ENCODE assay signal across 19 mouse cellular contexts in the genomic region with DNA sequence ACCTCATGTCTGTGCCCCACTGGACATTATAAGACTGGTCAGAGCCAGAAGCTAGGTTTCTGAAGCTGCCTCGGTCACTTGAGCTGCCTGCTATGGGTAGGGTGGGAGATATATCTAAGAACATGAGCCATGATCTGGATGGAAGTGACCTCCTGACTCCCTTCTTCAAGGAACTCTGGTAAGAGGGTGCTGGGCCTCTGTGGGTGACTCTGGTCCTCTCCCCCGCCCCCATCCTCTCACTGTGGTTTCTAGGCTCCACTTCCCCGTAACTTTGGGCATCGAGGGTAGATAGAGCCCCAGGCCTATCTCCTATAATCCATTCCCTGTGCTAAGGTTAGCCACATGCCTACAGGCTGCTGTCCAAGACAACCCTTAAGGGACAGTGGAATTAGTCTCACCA. TPM values are rescaled to one million over a fixed set of nuclear protein-coding genes. Genes with fewer than 3 reads are reported as not detected.
DNase-seq lines count a peak whose midpoint lies in the region; ATAC-seq and TF ChIP-seq lines count a peak whose summit lies in the region.
"Had no signal": no experiment of that assay in that cellular context is flagged by ENCODE, and none has a peak within 500 bp of the region (broad histone marks: within the 10 kb centered on the region; RNA-seq: fewer than 3 reads in every experiment).

No protein-coding gene starts in this region.

- TF ChIP-seq POLR2A in MEL (IDR thresholded peaks at IDR 0.05; ENCODE audit: control insufficient read depth in 1 of 2, insufficient read depth in 1 of 2, low read depth in 1 of 2, low read length in 2 of 2, poor library complexity in 1 of 2), result no peak

- TF ChIP-seq EP300 in MEL (IDR thresholded peaks at IDR 0.05; ENCODE audit: low read depth in 1 of 2, low read length in 2 of 2), result no peak

- no peak for TF ChIP-seq RAD21 in MEL (IDR thresholded peaks at IDR 0.05; ENCODE audit: low read depth, low read length)

- no peaks in the 10 kb centered on the region for H3K9me3 ChIP-seq in heart, embryonic 15.5 days (replicated peaks)
- H3K9me3 ChIP-seq in MEL (replicated peaks; ENCODE audit: insufficient read depth, low read length), result no peaks in the 10 kb centered on the region
- H3K9me3 ChIP-seq in megakaryocyte, embryonic 14.5 days, result peaks cover 4% of the 10 kb centered on the region; the same call in 1 of the 2 replicates
- no peaks in the 10 kb centered on the region for H3K9me3 ChIP-seq in hindbrain, embryonic 12.5 days (replicated peaks)
- H3K9me3 ChIP-seq: embryonic facial prominence, embryonic 13.5 days; forebrain, embryonic 13.5 days; G1E; heart, embryonic 13.5 days; neural tube, embryonic 12.5 days had no signal

- no peaks in the 10 kb centered on the region for H3K27me3 ChIP-seq in heart, embryonic 15.5 days
- peaks cover 6 to 11% of the 10 kb centered on the region in 2 experiments; a peak in 3 of 4 replicates for H3K27me3 ChIP-seq in MEL (ENCODE audit: control insufficient read depth in 1 of 2, insufficient read depth in 2 of 2, low read length in 2 of 2)
- H3K27me3 ChIP-seq in megakaryocyte, embryonic 14.5 days (replicated peaks), result peaks cover 65% of the 10 kb centered on the region
- H3K27me3 ChIP-seq in hindbrain, embryonic 12.5 days, result no peaks in the 10 kb centered on the region
- H3K27me3 ChIP-seq: embryonic facial prominence, embryonic 13.5 days; forebrain, embryonic 13.5 days; heart, embryonic 13.5 days; neural tube, embryonic 12.5 days had no signal

- no peaks in the 10 kb centered on the region for H3K36me3 ChIP-seq in heart, embryonic 15.5 days
- H3K36me3 ChIP-seq in MEL (ENCODE audit: control insufficient read depth in 1 of 2, insufficient read depth in 2 of 2, low read length in 2 of 2), result peaks cover 0 to 12% of the 10 kb centered on the region in 2 experiments; a peak in 2 of 4 replicates
- H3K36me3 ChIP-seq in megakaryocyte, embryonic 14.5 days (replicated peaks; ENCODE audit: low read length), result no peaks in the 10 kb centered on the region
- no peaks in the 10 kb centered on the region for H3K36me3 ChIP-seq in hindbrain, embryonic 12.5 days
- H3K36me3 ChIP-seq: embryonic facial prominence, embryonic 13.5 days; G1E; heart, embryonic 13.5 days; neural tube, embryonic 12.5 days had no signal

- H3K79me2 ChIP-seq in MEL (ENCODE audit: control insufficient read depth, insufficient read depth, low read length, poor library complexity), result no peaks in the 10 kb centered on the region

- no peak for TF ChIP-seq CTCF in MEL (IDR thresholded peaks at IDR 0.05 in 2 of 3, conservative IDR thresholded peaks at IDR 0.05 in 1 of 3; ENCODE audit: control insufficient read depth in 1 of 3, insufficient read depth in 1 of 3, low read depth in 2 of 3, low read length in 3 of 3, poor library complexity in 1 of 3, severe bottlenecking in 1 of 3)

- 0 out of 2 replicates have a peak overlapping the region, but pooled peaks have one; percentile 10 for H3K4me2 ChIP-seq in heart, embryonic 15.5 days
- no peak overlapping the region for H3K4me2 ChIP-seq in hindbrain, embryonic 12.5 days (replicated peaks)
- H3K4me2 ChIP-seq: embryonic facial prominence, embryonic 13.5 days; forebrain, embryonic 13.5 days; heart, embryonic 13.5 days; hindbrain, embryonic 14.5 days; neural tube, embryonic 12.5 days had no signal

- H3K4me3 ChIP-seq in heart, embryonic 15.5 days, result peak overlapping the region; percentile 24
- no peak overlapping the region; a peak in 1 of 4 replicates for H3K4me3 ChIP-seq in MEL (ENCODE audit: control insufficient read depth in 1 of 2, insufficient read depth in 1 of 2, low read depth in 2 of 2, low read length in 2 of 2)
- peak overlapping the region; percentile 64 for H3K4me3 ChIP-seq in megakaryocyte, embryonic 14.5 days (replicated peaks)
- H3K4me3 ChIP-seq in hindbrain, embryonic 12.5 days, result no peak overlapping the region
- H3K4me3 ChIP-seq: embryonic facial prominence, embryonic 13.5 days; forebrain, embryonic 13.5 days; heart, embryonic 13.5 days; left cerebral cortex, adult 2 months; neural tube, embryonic 12.5 days had no signal

- no peaks in the 10 kb centered on the region for H3K4me1 ChIP-seq in heart, embryonic 15.5 days (replicated peaks)
- H3K4me1 ChIP-seq in MEL (ENCODE audit: control insufficient read depth in 1 of 2, insufficient read depth in 2 of 2, low read length in 2 of 2), result peaks cover 9 to 18% of the 10 kb centered on the region in 2 experiments; a peak in 3 of 4 replicates
- H3K4me1 ChIP-seq in megakaryocyte, embryonic 14.5 days, result peaks cover 27% of the 10 kb centered on the region
- H3K4me1 ChIP-seq in hindbrain, embryonic 12.5 days, result no peaks in the 10 kb centered on the region
- H3K4me1 ChIP-seq: embryonic facial prominence, embryonic 13.5 days; forebrain, embryonic 13.5 days; heart, embryonic 13.5 days; neural tube, embryonic 12.5 days had no signal

- DNase-seq in heart, postnatal 4 days, result no peak
- peak; percentile 18 to 26 for DNase-seq in right cerebral cortex, postnatal 10 days (ENCODE audit: low spot score in 2 of 2)
- DNase-seq in right cerebral cortex, adult 2 months (ENCODE audit: low spot score in 2 of 2), result no peak
- DNase-seq in MEL (ENCODE audit: low read depth, low spot score), result peak; percentile 42
- DNase-seq in adrenal gland, postnatal 36 days, result no peak
- DNase-seq: adrenal gland, postnatal 10 days; kidney, adult 18-20 months had no signal

- no peak overlapping the region for H3K27ac ChIP-seq in heart, embryonic 15.5 days
- no peak overlapping the region for H3K27ac ChIP-seq in MEL (ENCODE audit: control insufficient read depth, low read depth, low read length)
- H3K27ac ChIP-seq in hindbrain, embryonic 12.5 days, result no peak overlapping the region
- H3K27ac ChIP-seq: embryonic facial prominence, embryonic 13.5 days; forebrain, embryonic 13.5 days; heart, embryonic 13.5 days; hindbrain, embryonic 14.5 days; left cerebral cortex, adult 2 months; neural tube, embryonic 12.5 days had no signal

- no peak for ATAC-seq in heart, embryonic 15.5 days (replicated peaks; ENCODE audit: insufficient number of reproducible peaks, insufficient read depth, low FRiP score, low read depth)
- ATAC-seq in hindbrain, embryonic 12.5 days (ENCODE audit: low FRiP score), result no peak
- ATAC-seq: forebrain, embryonic 13.5 days; midbrain, embryonic 16.5 days had no signal

- no peak overlapping the region for H3K9ac ChIP-seq in heart, embryonic 15.5 days
- H3K9ac ChIP-seq in MEL (ENCODE audit: control insufficient read depth, low read depth, low read length, poor library complexity, severe bottlenecking), result peak overlapping the region; percentile 3
- no peak overlapping the region for H3K9ac ChIP-seq in hindbrain, embryonic 12.5 days
- H3K9ac ChIP-seq: embryonic facial prominence, embryonic 13.5 days; forebrain, embryonic 13.5 days; heart, embryonic 13.5 days; hindbrain, embryonic 14.5 days; neural tube, embryonic 12.5 days had no signal

- WGBS in heart, embryonic 15.5 days, result 79% methylated on average over 4 of the region's 4 CpGs
- WGBS in hindbrain, embryonic 12.5 days, result 82% methylated on average over 4 of the region's 4 CpGs

TF ChIP-seq in MEL, 35 proteins besides CTCF, POLR2A, EP300 and RAD21:
- TF ChIP-seq USF2 (IDR thresholded peaks at IDR 0.05; ENCODE audit: borderline replicate concordance in 1 of 2, insufficient read depth in 1 of 2, low read depth in 1 of 2, low read length in 2 of 2), result no peak
TF ChIP-seq in MEL: peak in this region for 0.

RNA-seq across cellular contexts. Expression of a gene that starts 1.0 kb away (rescaled TPM):
- 7.2 and 34.0 TPM in 2 replicates for polyA plus RNA-seq in heart, embryonic 15.5 days (2015; fragmentation: Nextera tagmentation; extraction: Ambion mirVana)
- total RNA-seq in heart, postnatal 4 days (2021), result 1 to 10 TPM; 3.4 to 4.1 TPM
- 9.7 and 9.8 TPM in 2 replicates for total RNA-seq in MEL (2012; rRNA removed)
- 10 to 100 TPM in 1 of 2 experiments, not detected in 1; 16.4 TPM for polyA plus RNA-seq in MEL (2012; ENCODE audit: insufficient read depth in 1 of 2, insufficient read length in 2 of 2, low read depth in 1 of 2, low replicate concordance in 2 of 2, missing spikeins in 1 of 2)
- 11.4 and 36.3 TPM in 2 replicates for polyA plus RNA-seq in megakaryocyte, embryonic 14.5 days (2012; ENCODE audit: insufficient read depth, low replicate concordance)
- 5.0 and 5.4 TPM in 2 replicates for polyA plus RNA-seq in hindbrain, embryonic 12.5 days (2016; fragmentation: Nextera tagmentation; extraction: Ambion mirVana)
- 10 to 100 TPM in 1 of 2 experiments, 1 to 10 TPM in 1; 7.5 to 11.9 TPM for total RNA-seq in adrenal gland, postnatal 36 days (2021)
- polyA plus RNA-seq: C2C12 had no signal

RNA-seq across cellular contexts. Expression of a gene that starts 41.0 kb away (rescaled TPM):
- 2.1 and 2.4 TPM in 2 replicates for polyA plus RNA-seq in heart, embryonic 15.5 days (2015; fragmentation: Nextera tagmentation; extraction: Ambion mirVana)
- 10 to 100 TPM; 13.5 to 16.8 TPM for total RNA-seq in heart, postnatal 4 days (2021)
- 1.2 and 2.6 TPM in 2 replicates for total RNA-seq in MEL (2012; rRNA removed)
- polyA plus RNA-seq in MEL (2012; ENCODE audit: insufficient read depth in 1 of 2, insufficient read length in 2 of 2, low read depth in 1 of 2, low replicate concordance in 2 of 2, missing spikeins in 1 of 2), result 10 to 100 TPM in 1 of 2 experiments, not detected in 1; 11.4 TPM
- 3.3 TPM in 1 of 2 replicates, not detected in the other for polyA plus RNA-seq in megakaryocyte, embryonic 14.5 days (2012; ENCODE audit: insufficient read depth, low replicate concordance)
- polyA plus RNA-seq in hindbrain, embryonic 12.5 days (2016; fragmentation: Nextera tagmentation; extraction: Ambion mirVana), result 0.48 and 0.64 TPM in 2 replicates
- 1 to 10 TPM; 7.5 to 7.7 TPM for total RNA-seq in adrenal gland, postnatal 36 days (2021)

RNA-seq across cellular contexts. Expression of a gene that starts 41.2 kb away (rescaled TPM):
- polyA plus RNA-seq in heart, embryonic 15.5 days (2015; fragmentation: Nextera tagmentation; extraction: Ambion mirVana), result 4.8 and 7.9 TPM in 2 replicates
- 10 to 100 TPM; 13.1 to 14.1 TPM for total RNA-seq in heart, postnatal 4 days (2021)
- 40.0 and 49.7 TPM in 2 replicates for total RNA-seq in MEL (2012; rRNA removed)
- 10 to 100 TPM in 1 of 2 experiments, not detected in 1; 64.0 TPM for polyA plus RNA-seq in MEL (2012; ENCODE audit: insufficient read depth in 1 of 2, insufficient read length in 2 of 2, low read depth in 1 of 2, low replicate concordance in 2 of 2, missing spikeins in 1 of 2)
- 2.2 and 5.6 TPM in 2 replicates for polyA plus RNA-seq in megakaryocyte, embryonic 14.5 days (2012; ENCODE audit: insufficient read depth, low replicate concordance)
- 28.3 and 28.5 TPM in 2 replicates for polyA plus RNA-seq in hindbrain, embryonic 12.5 days (2016; fragmentation: Nextera tagmentation; extraction: Ambion mirVana)
- total RNA-seq in adrenal gland, postnatal 36 days (2021), result 10 to 100 TPM; 41.5 to 48.8 TPM
- polyA plus RNA-seq: G1E had no signal

RNA-seq across cellular contexts. Expression of a gene that starts 47.3 kb away (rescaled TPM):
- 5.7 and 7.3 TPM in 2 replicates for polyA plus RNA-seq in heart, embryonic 15.5 days (2015; fragmentation: Nextera tagmentation; extraction: Ambion mirVana)
- total RNA-seq in heart, postnatal 4 days (2021), result 1 to 10 TPM; 4.5 to 6.0 TPM
- total RNA-seq in MEL (2012; rRNA removed), result 11.2 and 15.2 TPM in 2 replicates
- polyA plus RNA-seq in MEL (2012; ENCODE audit: insufficient read depth in 1 of 2, insufficient read length in 2 of 2, low read depth in 1 of 2, low replicate concordance in 2 of 2, missing spikeins in 1 of 2), result 10 to 100 TPM in 1 of 2 experiments, not detected in 1; 21.4 TPM
- 8.2 and 25.4 TPM in 2 replicates for polyA plus RNA-seq in megakaryocyte, embryonic 14.5 days (2012; ENCODE audit: insufficient read depth, low replicate concordance)
- 16.9 and 19.7 TPM in 2 replicates for polyA plus RNA-seq in hindbrain, embryonic 12.5 days (2016; fragmentation: Nextera tagmentation; extraction: Ambion mirVana)
- total RNA-seq in adrenal gland, postnatal 36 days (2021), result 10 to 100 TPM; 10.0 to 12.0 TPM

Comparison
In these comparisons a context has a peak if more than half of its experiments do, and no peak if none do; other contexts are left out.
1. DNase-seq: peak in right cerebral cortex, postnatal 10 days (2 of 2) and MEL (single experiment); none in heart, postnatal 4 days (single experiment), right cerebral cortex, adult 2 months (0 of 2) and adrenal gland, postnatal 36 days (0 of 2).
2. H3K4me3 ChIP-seq: peak in heart, embryonic 15.5 days (single experiment) and megakaryocyte, embryonic 14.5 days (single experiment); none in MEL (0 of 2) and hindbrain, embryonic 12.5 days (single experiment).